Mouse (Mus musculus): Measurements from ENCODE around the gene St3gal3. TPM values are rescaled to one million over a fixed set of nuclear protein-coding genes. Genes with fewer than 3 reads are reported as not detected.

Gene St3gal3
- polyA plus RNA-seq, 1 experiment from 2014 or later: 8.1 TPM

- 77% methylated on average over 3 of the region's 3 CpGs for WGBS
- no peak for ATAC-seq (ENCODE audit: borderline replicate concordance, extremely low read depth, low FRiP score, low TSS enrichment)
- Histone ChIP-seq H3K27ac (no peak overlapping the region), H3K4me2 (no peak overlapping the region), H3K4me3 (no peak overlapping the region), H3K27me3 (no peaks in the 10 kb centered on the region), H3K36me3 (no peaks in the 10 kb centered on the region), H3K9me3 (no peaks in the 10 kb centered on the region), H3K4me1 (peaks cover 11% of the 10 kb centered on the region; the same call in 1 of the 2 replicates), H3K9ac (no peak overlapping the region)
These were observed 29.3 kb downstream of the St3gal3 start for GRCm38 (mm10) chr4:118105256-118106053.

- no peak overlapping the region for H3K9ac ChIP-seq
- no peaks in the 10 kb centered on the region for H3K27me3 ChIP-seq
- H3K4me1 ChIP-seq: 0 out of 2 replicates have a peak, but pooled peaks cover 4% of the 10 kb centered on the region
- H3K36me3 ChIP-seq: no peaks in the 10 kb centered on the region
- H3K9me3 ChIP-seq: no peaks in the 10 kb centered on the region
- no peak overlapping the region for H3K4me2 ChIP-seq
- H3K4me3 ChIP-seq: no peak overlapping the region
- WGBS: 73% methylated on average over 8 of the region's 8 CpGs
- ATAC-seq (ENCODE audit: borderline replicate concordance, extremely low read depth, low FRiP score, low TSS enrichment): no peak
- no peak overlapping the region for H3K27ac ChIP-seq
These were observed 31.4 kb downstream of the St3gal3 start for GRCm38 (mm10) chr4:118103280-118103830.

- ATAC-seq (ENCODE audit: borderline replicate concordance, extremely low read depth, low FRiP score, low TSS enrichment): no peak
- H3K4me2 ChIP-seq: no peak overlapping the region
- H3K9me3 ChIP-seq: no peaks in the 10 kb centered on the region
- no peak overlapping the region for H3K9ac ChIP-seq
- no peaks in the 10 kb centered on the region for H3K27me3 ChIP-seq
- no peak overlapping the region for H3K27ac ChIP-seq
- 71% methylated on average over 6 of the region's 6 CpGs for WGBS
- 0 out of 2 replicates have a peak, but pooled peaks cover 4% of the 10 kb centered on the region for H3K4me1 ChIP-seq
- H3K36me3 ChIP-seq: no peaks in the 10 kb centered on the region
- H3K4me3 ChIP-seq: no peak overlapping the region
These were observed 33.2 kb downstream of the St3gal3 start for GRCm38 (mm10) chr4:118101497-118101896.

GRCm38 (mm10) chr4:118099637-118100364 lies 34.9 kb downstream of the St3gal3 start:
- H3K36me3 ChIP-seq: no peaks in the 10 kb centered on the region
- no peak overlapping the region for H3K27ac ChIP-seq
- no peak for ATAC-seq (ENCODE audit: borderline replicate concordance, extremely low read depth, low FRiP score, low TSS enrichment)
- no peaks in the 10 kb centered on the region for H3K27me3 ChIP-seq
- no peak overlapping the region for H3K9ac ChIP-seq
- H3K4me1 ChIP-seq: no peaks in the 10 kb centered on the region
- H3K4me3 ChIP-seq: no peak overlapping the region
- H3K9me3 ChIP-seq: no peaks in the 10 kb centered on the region
- no peak overlapping the region for H3K4me2 ChIP-seq
- 82% methylated on average over 8 of the region's 8 CpGs for WGBS

DNA sequence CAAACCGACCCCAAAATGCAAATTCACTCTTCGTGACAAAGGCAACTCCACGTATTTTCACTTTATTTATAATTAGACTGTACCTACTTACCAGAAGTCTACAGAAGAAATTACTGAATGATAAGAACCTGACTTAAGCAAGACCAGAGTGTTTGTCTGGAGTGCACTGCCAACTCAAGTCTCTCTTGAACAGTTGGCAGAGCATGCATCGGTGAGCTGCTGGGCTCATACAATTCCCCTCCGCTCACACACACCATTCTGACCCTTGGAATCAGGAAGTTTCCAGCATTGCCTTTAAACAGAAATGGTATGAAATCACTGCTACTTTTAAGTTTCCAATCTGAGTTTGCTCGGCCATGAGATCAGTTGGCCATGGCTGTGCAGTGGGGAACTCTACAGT lies 36.1 kb downstream of the St3gal3 start:
- Histone ChIP-seq H3K36me3 (no peaks in the 10 kb centered on the region), H3K4me1 (no peaks in the 10 kb centered on the region), H3K9ac (no peak overlapping the region), H3K9me3 (no peaks in the 10 kb centered on the region), H3K27me3 (no peaks in the 10 kb centered on the region), H3K4me3 (no peak overlapping the region), H3K27ac (no peak overlapping the region), H3K4me2 (no peak overlapping the region)
- 85% methylated on average over 6 of the region's 6 CpGs for WGBS
- no peak for ATAC-seq (ENCODE audit: borderline replicate concordance, extremely low read depth, low FRiP score, low TSS enrichment)

DNA sequence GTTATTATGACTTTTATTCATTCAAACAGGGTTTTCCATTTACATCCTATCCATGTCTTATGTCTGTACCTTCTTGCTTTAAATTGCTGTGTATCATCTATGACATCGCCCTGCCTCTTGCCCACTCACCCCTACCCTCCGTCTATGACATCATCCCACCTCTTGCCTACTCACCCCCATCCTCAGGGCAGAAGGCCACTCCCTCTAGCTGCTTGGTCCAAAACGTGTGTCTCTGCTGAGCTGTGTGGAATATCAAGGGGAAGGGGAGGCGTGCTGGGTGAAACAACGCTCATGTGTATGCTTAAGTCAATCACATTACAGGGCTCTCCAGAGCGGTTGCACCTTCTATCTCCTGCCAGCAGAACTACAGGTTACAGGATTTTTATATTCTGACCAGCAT lies 38.6 kb downstream of the St3gal3 start:
- H3K4me1 ChIP-seq: no peaks in the 10 kb centered on the region
- no peak overlapping the region for H3K9ac ChIP-seq
- no peaks in the 10 kb centered on the region for H3K36me3 ChIP-seq
- H3K9me3 ChIP-seq: no peaks in the 10 kb centered on the region
- no peaks in the 10 kb centered on the region for H3K27me3 ChIP-seq
- ATAC-seq (ENCODE audit: borderline replicate concordance, extremely low read depth, low FRiP score, low TSS enrichment): no peak
- H3K4me2 ChIP-seq: no peak overlapping the region
- H3K27ac ChIP-seq: no peak overlapping the region
- H3K4me3 ChIP-seq: no peak overlapping the region
- WGBS: 64% methylated on average over 6 of the region's 6 CpGs

- Histone ChIP-seq H3K9ac (no peak overlapping the region), H3K27me3 (no peaks in the 10 kb centered on the region), H3K4me2 (no peak overlapping the region), H3K9me3 (no peaks in the 10 kb centered on the region), H3K4me3 (no peak overlapping the region), H3K27ac (no peak overlapping the region), H3K36me3 (no peaks in the 10 kb centered on the region), H3K4me1 (no peaks in the 10 kb centered on the region)
- no peak for ATAC-seq (ENCODE audit: borderline replicate concordance, extremely low read depth, low FRiP score, low TSS enrichment)
- WGBS: 90% methylated on average over 11 of the region's 11 CpGs
These were observed 41.8 kb downstream of the St3gal3 start for GRCm38 (mm10) chr4:118092784-118093457.

DNA sequence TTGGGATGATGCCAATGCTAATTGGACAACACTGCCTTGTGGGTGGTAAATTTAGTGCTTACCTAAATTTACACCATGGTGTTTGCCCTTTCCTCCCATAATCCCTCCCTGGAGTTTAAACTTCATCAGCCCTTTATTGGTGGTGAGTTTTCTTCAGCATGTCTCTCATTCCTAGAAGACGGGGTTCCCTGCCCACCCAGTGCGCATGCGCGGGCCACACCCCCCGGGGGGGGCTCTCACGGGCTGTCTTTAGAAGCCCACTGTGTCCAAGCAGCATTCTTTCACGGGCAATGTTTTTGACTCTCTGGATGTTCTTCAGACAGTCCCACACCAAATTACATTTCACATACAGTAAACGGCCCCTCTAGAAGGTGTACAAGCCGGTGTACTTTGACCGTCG lies 44.3 kb downstream of the St3gal3 start:
- no peak overlapping the region for H3K4me3 ChIP-seq
- H3K27ac ChIP-seq: no peak overlapping the region
- ATAC-seq (ENCODE audit: borderline replicate concordance, extremely low read depth, low FRiP score, low TSS enrichment): no peak
- H3K4me2 ChIP-seq: no peak overlapping the region
- no peaks in the 10 kb centered on the region for H3K9me3 ChIP-seq
- WGBS: 89% methylated on average over 11 of the region's 11 CpGs
- no peak overlapping the region for H3K9ac ChIP-seq
- H3K4me1 ChIP-seq: no peaks in the 10 kb centered on the region
- H3K36me3 ChIP-seq: no peaks in the 10 kb centered on the region
- no peaks in the 10 kb centered on the region for H3K27me3 ChIP-seq

DNA sequence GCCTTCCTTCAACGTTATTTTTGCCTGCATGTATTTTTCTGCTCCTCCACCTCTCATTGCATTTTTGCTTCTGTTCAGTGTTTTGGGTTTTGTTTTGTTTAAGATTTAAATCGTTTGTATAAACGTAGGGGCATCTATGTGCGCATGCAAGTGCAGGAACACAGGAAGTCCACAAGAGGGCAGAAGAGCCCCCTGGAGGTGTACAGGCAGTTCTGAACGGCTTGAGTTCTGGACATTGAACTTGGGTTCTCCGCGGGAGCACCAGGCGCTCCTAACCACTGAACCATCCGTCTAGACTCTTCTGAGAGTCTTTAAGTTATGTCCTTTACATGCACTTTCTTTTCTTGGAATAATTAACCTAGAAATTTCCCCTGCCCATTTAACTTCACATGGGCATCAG lies 44.8 kb downstream of the St3gal3 start:
- no peak for ATAC-seq (ENCODE audit: borderline replicate concordance, extremely low read depth, low FRiP score, low TSS enrichment)
- Histone ChIP-seq H3K4me2 (no peak overlapping the region), H3K36me3 (no peaks in the 10 kb centered on the region), H3K27ac (no peak overlapping the region), H3K4me1 (peaks cover 4% of the 10 kb centered on the region; the same call in 1 of the 2 replicates), H3K27me3 (no peaks in the 10 kb centered on the region), H3K4me3 (no peak overlapping the region), H3K9me3 (no peaks in the 10 kb centered on the region), H3K9ac (no peak overlapping the region)
- WGBS: 41% methylated on average over 9 of the region's 9 CpGs

- WGBS: 49% methylated on average over 2 of the region's 2 CpGs
- Histone ChIP-seq H3K9me3 (no peaks in the 10 kb centered on the region), H3K27ac (no peak overlapping the region), H3K4me3 (no peak overlapping the region), H3K27me3 (no peaks in the 10 kb centered on the region), H3K4me1 (peaks cover 12% of the 10 kb centered on the region), H3K36me3 (no peaks in the 10 kb centered on the region), H3K9ac (no peak overlapping the region), H3K4me2 (no peak overlapping the region)
- no peak for ATAC-seq (ENCODE audit: borderline replicate concordance, extremely low read depth, low FRiP score, low TSS enrichment)
These were observed 45.9 kb downstream of the St3gal3 start for GRCm38 (mm10) chr4:118088771-118089170.

GRCm38 (mm10) chr4:118085025-118085424 lies 49.7 kb downstream of the St3gal3 start:
- 22% methylated on average over 4 of the region's 4 CpGs for WGBS
- no peak for ATAC-seq (ENCODE audit: borderline replicate concordance, extremely low read depth, low FRiP score, low TSS enrichment)
- no peaks in the 10 kb centered on the region for H3K9me3 ChIP-seq
- H3K36me3 ChIP-seq: no peaks in the 10 kb centered on the region
- peaks cover 16% of the 10 kb centered on the region for H3K4me1 ChIP-seq
- H3K4me2 ChIP-seq: no peak overlapping the region
- no peak overlapping the region for H3K27ac ChIP-seq
- H3K27me3 ChIP-seq: no peaks in the 10 kb centered on the region
- no peak overlapping the region for H3K4me3 ChIP-seq
- no peak overlapping the region for H3K9ac ChIP-seq
